Comparison of ENCODE assay signal across 21 mouse cellular contexts in genomic region chr6:146215302-146215701, GRCm38 (mm10).
A peak's percentile ranks its signal among the peaks of the same experiment; 100 is the strongest.
DNase-seq lines count a peak whose midpoint lies in the region; ATAC-seq and TF ChIP-seq lines count a peak whose summit lies in the region.
"Had no signal": no experiment of that assay in that cellular context is flagged by ENCODE, and none has a peak within 500 bp of the region (broad histone marks: within the 10 kb centered on the region; RNA-seq: fewer than 3 reads in every experiment).

No protein-coding gene starts in this region.

- peak; percentile 39; the same call in 1 of the 2 replicates for ATAC-seq in hindbrain, embryonic 16.5 days
- ATAC-seq in hindbrain, postnatal 0 days = no peak
- peak; percentile 58; the same call in 1 of the 2 replicates for ATAC-seq in common myeloid progenitor, adult 5-6 weeks (replicated peaks; ENCODE audit: low read depth, poor library complexity, severe bottlenecking)
- peak; percentile 55 for ATAC-seq in neural tube, embryonic 15.5 days (ENCODE audit: low FRiP score)
- ATAC-seq: inflammation-experienced regulatory T-cells, adult 6 months had no signal

- H3K27me3 ChIP-seq in hindbrain, embryonic 16.5 days (replicated peaks; ENCODE audit: control insufficient read depth, insufficient read depth, low read length) = no peaks in the 10 kb centered on the region
- no peaks in the 10 kb centered on the region for H3K27me3 ChIP-seq in hindbrain, postnatal 0 days (ENCODE audit: insufficient read depth, low read length)
- H3K27me3 ChIP-seq in CH12.LX (replicated peaks) = no peaks in the 10 kb centered on the region
- H3K27me3 ChIP-seq in neural tube, embryonic 15.5 days (replicated peaks) = no peaks in the 10 kb centered on the region
- H3K27me3 ChIP-seq: liver, embryonic 15.5 days had no signal

- H3K27ac ChIP-seq in hindbrain, embryonic 16.5 days (ENCODE audit: low read depth, low read length) = no peak overlapping the region
- no peak overlapping the region for H3K27ac ChIP-seq in hindbrain, postnatal 0 days
- no peak overlapping the region for H3K27ac ChIP-seq in CH12.LX (ENCODE audit: insufficient read depth, low read depth)
- H3K27ac ChIP-seq in neural tube, embryonic 15.5 days (replicated peaks) = no peak overlapping the region
- H3K27ac ChIP-seq: embryonic facial prominence, embryonic 10.5 days; heart, adult 2 months; kidney, postnatal 0 days; limb, embryonic 10.5 days had no signal

- TF ChIP-seq EP300 in CH12.LX (IDR thresholded peaks at IDR 0.05; ENCODE audit: low read length) = 0 out of 2 replicates have a peak, but pooled peaks have one; percentile 8

- H3K79me2 ChIP-seq in CH12.LX (replicated peaks; ENCODE audit: control insufficient read depth, extremely low read depth, insufficient read depth, poor library complexity, severe bottlenecking) = no peaks in the 10 kb centered on the region

- no peaks in the 10 kb centered on the region for H3K9me3 ChIP-seq in hindbrain, embryonic 16.5 days (ENCODE audit: control insufficient read depth, low read length)
- H3K9me3 ChIP-seq in hindbrain, postnatal 0 days (ENCODE audit: low read length) = no peaks in the 10 kb centered on the region
- no peaks in the 10 kb centered on the region for H3K9me3 ChIP-seq in CH12.LX (replicated peaks; ENCODE audit: low read length)
- no peaks in the 10 kb centered on the region for H3K9me3 ChIP-seq in neural tube, embryonic 15.5 days (replicated peaks)
- H3K9me3 ChIP-seq: embryonic facial prominence, embryonic 10.5 days; limb, embryonic 10.5 days; liver, embryonic 15.5 days had no signal

- no peak for TF ChIP-seq RAD21 in CH12.LX (IDR thresholded peaks at IDR 0.05; ENCODE audit: low read depth, low read length)

- in situ Hi-C loops in CH12.LX (cut with MboI; ENCODE audit: low pct_ligation_motif_present, low pct_unique_long_range_greater_than_20kb, low sequenced_read_pairs) = no loop called here

- no peak for TF ChIP-seq POLR2A in CH12.LX (IDR thresholded peaks at IDR 0.05; ENCODE audit: low read depth, low read length)

- no peak overlapping the region for H3K4me3 ChIP-seq in hindbrain, embryonic 16.5 days (ENCODE audit: low read length)
- H3K4me3 ChIP-seq in hindbrain, postnatal 0 days (ENCODE audit: low read length) = no peak overlapping the region
- no peak overlapping the region for H3K4me3 ChIP-seq in CH12.LX (replicated peaks in 1 of 3; ENCODE audit: low read depth in 2 of 3, low read length in 2 of 3, poor library complexity in 1 of 3)
- no peak overlapping the region for H3K4me3 ChIP-seq in neural tube, embryonic 15.5 days (replicated peaks)
- H3K4me3 ChIP-seq: embryonic facial prominence, embryonic 10.5 days; heart, adult 2 months; limb, embryonic 10.5 days; liver, embryonic 15.5 days; myocyte had no signal

- H3K4me1 ChIP-seq in hindbrain, embryonic 16.5 days (ENCODE audit: control insufficient read depth, insufficient read depth, low read depth, low read length) = no peaks in the 10 kb centered on the region; the same call in 1 of the 2 replicates
- no peaks in the 10 kb centered on the region for H3K4me1 ChIP-seq in hindbrain, postnatal 0 days (ENCODE audit: insufficient read depth, low read length)
- peaks cover 26 to 45% of the 10 kb centered on the region in 2 experiments for H3K4me1 ChIP-seq in CH12.LX (ENCODE audit: control insufficient read depth in 1 of 2, insufficient read depth in 2 of 2)
- H3K4me1 ChIP-seq in neural tube, embryonic 15.5 days = peaks cover 23% of the 10 kb centered on the region
- H3K4me1 ChIP-seq: embryonic facial prominence, embryonic 10.5 days had no signal

- no peak for DNase-seq in hindbrain, postnatal 0 days (ENCODE audit: low spot score)
- DNase-seq in CH12.LX (ENCODE audit: extremely low read depth) = no peak
- no peak for DNase-seq in kidney, postnatal 10 days
- no peak for DNase-seq in thymus, postnatal 10 days (ENCODE audit: low spot score in 2 of 2)
- DNase-seq: adrenal gland, postnatal 10 days; cerebellum, adult 9-11 months; gastrocnemius, postnatal 25 days; heart, adult 2 months; kidney, adult 18-20 months; lung, postnatal 4 days; thymus, postnatal 25 days had no signal

- TF ChIP-seq CTCF in hindbrain, postnatal 0 days (IDR thresholded peaks at IDR 0.05; ENCODE audit: low read depth) = no peak
- no peak for TF ChIP-seq CTCF in CH12.LX (conservative IDR thresholded peaks at IDR 0.05 in 1 of 2, IDR thresholded peaks at IDR 0.05 in 1 of 2; ENCODE audit: low read depth in 2 of 2, low read length in 2 of 2)

- no peaks in the 10 kb centered on the region for H3K36me3 ChIP-seq in hindbrain, embryonic 16.5 days (ENCODE audit: control insufficient read depth, insufficient read depth, low read length)
- no peaks in the 10 kb centered on the region for H3K36me3 ChIP-seq in hindbrain, postnatal 0 days (ENCODE audit: insufficient read depth, low read length)
- peaks cover 3 to 5% of the 10 kb centered on the region in 2 experiments for H3K36me3 ChIP-seq in CH12.LX (replicated peaks in 1 of 2; ENCODE audit: control insufficient read depth in 1 of 2, insufficient read depth in 1 of 2, low read length in 1 of 2)
- no peaks in the 10 kb centered on the region for H3K36me3 ChIP-seq in neural tube, embryonic 15.5 days
- H3K36me3 ChIP-seq: embryonic facial prominence, embryonic 10.5 days; limb, embryonic 10.5 days; liver, embryonic 15.5 days had no signal

- WGBS in hindbrain, embryonic 16.5 days = 58% methylated on average over 2 of the region's 2 CpGs
- WGBS in hindbrain, postnatal 0 days = 56% methylated on average over 2 of the region's 2 CpGs
- 29% methylated on average over 2 of the region's 2 CpGs for WGBS in neural tube, embryonic 15.5 days

- dilution Hi-C loops in CH12.LX (cut with MboI; ENCODE audit: extremely low pct_ligation_motif_present, extremely low pct_unique_long_range_greater_than_20kb, low sequenced_read_pairs) = no loop called here

- H3K4me2 ChIP-seq in hindbrain, embryonic 16.5 days (ENCODE audit: low read length) = no peak overlapping the region
- no peak overlapping the region for H3K4me2 ChIP-seq in hindbrain, postnatal 0 days (ENCODE audit: low read depth, low read length)
- no peak overlapping the region for H3K4me2 ChIP-seq in CH12.LX (ENCODE audit: insufficient read depth, low read depth, poor library complexity, severe bottlenecking)
- peak overlapping the region; percentile 13; the same call in 1 of the 2 replicates for H3K4me2 ChIP-seq in neural tube, embryonic 15.5 days
- H3K4me2 ChIP-seq: liver, embryonic 15.5 days; midbrain, embryonic 11.5 days had no signal

- no peak overlapping the region for H3K9ac ChIP-seq in hindbrain, embryonic 16.5 days (ENCODE audit: low read depth, low read length)
- H3K9ac ChIP-seq in hindbrain, postnatal 0 days (replicated peaks; ENCODE audit: low read length) = no peak overlapping the region
- H3K9ac ChIP-seq in CH12.LX (ENCODE audit: insufficient read depth, low read depth) = no peak overlapping the region
- H3K9ac ChIP-seq in neural tube, embryonic 15.5 days (replicated peaks) = no peak overlapping the region
- H3K9ac ChIP-seq: liver, embryonic 15.5 days had no signal

TF ChIP-seq in CH12.LX, 34 proteins besides CTCF, POLR2A, EP300 and RAD21:
- TF ChIP-seq MYC (IDR thresholded peaks at IDR 0.05; ENCODE audit: low read depth, low read length) = 0 out of 2 replicates have a peak, but pooled peaks have one; percentile 24
- no peak for TF ChIP-seq PAX5 (IDR thresholded peaks at IDR 0.05; ENCODE audit: low read length)
- TF ChIP-seq TCF12 (IDR thresholded peaks at IDR 0.05; ENCODE audit: low read depth, low read length) = no peak
